Mouse (Mus musculus) midbrain, embryonic 15.5 days (tissue): ENCODE data around the gene 2310022B05Rik. TPM values are rescaled to one million over a fixed set of nuclear protein-coding genes. Genes with fewer than 3 reads are reported as not detected.

Experiments used
- ATAC-seq: fragments of 200-750 bp; cut with Nextera tagmentation; replicated peaks from 2 replicates; pipeline ENCODE4 v1.8.0; 2017; ENCODE audit warnings: moderate TSS enrichment
- H3K27ac ChIP-seq: fragments of 300-500 bp; sonication (generic); 2 replicates; pipeline ENCODE4 v1.5.1; 2015; ENCODE audit warnings: mild to moderate bottlenecking, inconsistent platforms
- H3K27me3 ChIP-seq: fragments of 300-500 bp; sonication (generic); replicated peaks from 2 replicates; pipeline ENCODE4 v1.6.1; 2015; ENCODE audit warnings: inconsistent platforms
- H3K36me3 ChIP-seq: fragments of 300-500 bp; sonication (generic); replicated peaks from 2 replicates; pipeline ENCODE4 v1.6.1; 2015; ENCODE audit warnings: inconsistent platforms
- H3K4me1 ChIP-seq: fragments of 300-500 bp; sonication (generic); 2 replicates; pipeline ENCODE4 v1.6.1; 2015; ENCODE audit warnings: inconsistent platforms
- H3K4me2 ChIP-seq: fragments of 300-500 bp; sonication (generic); 2 replicates; pipeline ENCODE4 v1.6.1; 2015; ENCODE audit warnings: inconsistent platforms, mild to moderate bottlenecking, moderate library complexity
- H3K4me3 ChIP-seq: fragments of 300-500 bp; sonication (generic); 2 replicates; pipeline ENCODE4 v1.5.1; 2015; ENCODE audit warnings: mild to moderate bottlenecking, inconsistent platforms
- H3K9ac ChIP-seq: fragments of 300-500 bp; sonication (generic); 2 replicates; pipeline ENCODE4 v1.6.1; 2015; ENCODE audit warnings: mild to moderate bottlenecking, inconsistent platforms
- H3K9me3 ChIP-seq: fragments of 300-500 bp; sonication (generic); 2 replicates; pipeline ENCODE4 v1.6.1; 2016; ENCODE audit warnings: inconsistent platforms
- WGBS: fragments of 180-500 bp; shearing (Covaris S2); methylation state at CpG from one replicate; pipeline ENCODE4 v1.1.7; 2015; ENCODE audit warnings: mixed read lengths; 5-methylcytosine and 5-hydroxymethylcytosine counted together
- polyA plus RNA-seq: library from polyadenylated mRNA; unstranded; fragments of >200 nt; fragmentation: Nextera tagmentation; extraction: Ambion mirVana; gene quantifications from 2 replicates; pipeline ENCODE4 v1.2.1, GENCODE M21; 2015

The 2310022B05Rik gene
- polyA plus RNA-seq, 1 experiment from 2014 or later, result 21.8 TPM

GRCm38 (mm10) chr8:124681077-124681791, 18.1 kb upstream of the 2310022B05Rik start:
- Histone ChIP-seq H3K4me3 (no peak overlapping the region), H3K4me2 (no peak overlapping the region), H3K9me3 (no peaks in the 10 kb centered on the region), H3K27me3 (no peaks in the 10 kb centered on the region), H3K4me1 (0 out of 2 replicates have a peak, but pooled peaks cover 4% of the 10 kb centered on the region), H3K36me3 (peaks cover 28% of the 10 kb centered on the region), H3K9ac (no peak overlapping the region), H3K27ac (no peak overlapping the region)
- ATAC-seq, result no peak
- WGBS, result 63% methylated on average over 10 of the region's 10 CpGs

- no peak for ATAC-seq
- Histone ChIP-seq H3K36me3 (peaks cover 29% of the 10 kb centered on the region), H3K4me2 (no peak overlapping the region), H3K4me1 (0 out of 2 replicates have a peak, but pooled peaks cover 4% of the 10 kb centered on the region), H3K27ac (no peak overlapping the region), H3K4me3 (no peak overlapping the region), H3K9me3 (no peaks in the 10 kb centered on the region), H3K9ac (no peak overlapping the region), H3K27me3 (no peaks in the 10 kb centered on the region)
- WGBS, result 89% methylated on average over 13 of the region's 13 CpGs
Measured at GRCm38 (mm10) chr8:124678246-124678645, 15.1 kb upstream of the 2310022B05Rik start.

GRCm38 (mm10) chr8:124677486-124677885, 14.3 kb upstream of the 2310022B05Rik start:
- Histone ChIP-seq H3K27ac (peak overlapping the region; percentile 74), H3K9ac (no peak overlapping the region), H3K9me3 (no peaks in the 10 kb centered on the region), H3K27me3 (no peaks in the 10 kb centered on the region), H3K4me2 (no peak overlapping the region), H3K36me3 (peaks cover 31% of the 10 kb centered on the region), H3K4me1 (0 out of 2 replicates have a peak, but pooled peaks cover 4% of the 10 kb centered on the region), H3K4me3 (no peak overlapping the region)
- ATAC-seq, result peak; percentile 76
- 45% methylated on average over 12 of the region's 12 CpGs for WGBS

- H3K4me2 ChIP-seq, result no peak overlapping the region
- H3K4me3 ChIP-seq, result no peak overlapping the region
- 81% methylated on average over 7 of the region's 7 CpGs for WGBS
- no peak for ATAC-seq
- no peak overlapping the region for H3K9ac ChIP-seq
- no peaks in the 10 kb centered on the region for H3K27me3 ChIP-seq
- no peaks in the 10 kb centered on the region for H3K9me3 ChIP-seq
- H3K27ac ChIP-seq, result peak overlapping the region; percentile 74
- 0 out of 2 replicates have a peak, but pooled peaks cover 4% of the 10 kb centered on the region for H3K4me1 ChIP-seq
- H3K36me3 ChIP-seq, result peaks cover 34% of the 10 kb centered on the region
Measured at GRCm38 (mm10) chr8:124677078-124677477, 13.9 kb upstream of the 2310022B05Rik start.

GRCm38 (mm10) chr8:124676661-124677060, 13.5 kb upstream of the 2310022B05Rik start:
- Histone ChIP-seq H3K9ac (no peak overlapping the region), H3K9me3 (no peaks in the 10 kb centered on the region), H3K27me3 (no peaks in the 10 kb centered on the region), H3K4me3 (no peak overlapping the region), H3K27ac (no peak overlapping the region), H3K4me2 (no peak overlapping the region), H3K36me3 (peaks cover 37% of the 10 kb centered on the region), H3K4me1 (0 out of 2 replicates have a peak, but pooled peaks cover 4% of the 10 kb centered on the region)
- 94% methylated on average over 4 of the region's 4 CpGs for WGBS
- ATAC-seq, result no peak

- H3K9me3 ChIP-seq, result no peaks in the 10 kb centered on the region
- WGBS, result 96% methylated on average over 2 of the region's 2 CpGs
- H3K27ac ChIP-seq, result no peak overlapping the region
- H3K9ac ChIP-seq, result no peak overlapping the region
- no peak overlapping the region for H3K4me2 ChIP-seq
- 0 out of 2 replicates have a peak, but pooled peaks cover 1% of the 10 kb centered on the region for H3K4me1 ChIP-seq
- ATAC-seq, result no peak
- H3K4me3 ChIP-seq, result no peak overlapping the region
- peaks cover 28% of the 10 kb centered on the region; the same call in 1 of the 2 replicates for H3K36me3 ChIP-seq
- H3K27me3 ChIP-seq, result no peaks in the 10 kb centered on the region
Measured at GRCm38 (mm10) chr8:124672345-124672744, 9.2 kb upstream of the 2310022B05Rik start.

GRCm38 (mm10) chr8:124668798-124669197, 5.6 kb upstream of the 2310022B05Rik start:
- ATAC-seq, result no peak
- Histone ChIP-seq H3K4me2 (no peak overlapping the region), H3K4me3 (no peak overlapping the region), H3K27me3 (no peaks in the 10 kb centered on the region), H3K9ac (no peak overlapping the region), H3K36me3 (peaks cover 15% of the 10 kb centered on the region; the same call in 1 of the 2 replicates), H3K9me3 (no peaks in the 10 kb centered on the region), H3K27ac (no peak overlapping the region), H3K4me1 (peaks cover under 1% of the 10 kb centered on the region; the same call in 1 of the 2 replicates)
- 75% methylated on average over 3 of the region's 3 CpGs for WGBS

GRCm38 (mm10) chr8:124664414-124664813, 1.2 kb upstream of the 2310022B05Rik start:
- ATAC-seq, result no peak
- H3K4me3 ChIP-seq, result no peak overlapping the region
- WGBS, result 84% methylated on average over 3 of the region's 3 CpGs

GRCm38 (mm10) chr8:124663874-124664230, 683 bp upstream of the 2310022B05Rik start:
- ATAC-seq, result peak; percentile 40; the same call in 1 of the 2 replicates
- H3K9me3 ChIP-seq, result no peaks in the 10 kb centered on the region
- H3K4me2 ChIP-seq, result peak overlapping the region; percentile 55
- H3K4me1 ChIP-seq, result peaks cover 37% of the 10 kb centered on the region
- peak overlapping the region; percentile 92 for H3K9ac ChIP-seq
- H3K27ac ChIP-seq, result peak overlapping the region; percentile 92
- peak overlapping the region; percentile 97 for H3K4me3 ChIP-seq
- no peaks in the 10 kb centered on the region for H3K36me3 ChIP-seq
- H3K27me3 ChIP-seq, result no peaks in the 10 kb centered on the region
- 46% methylated on average over 4 of the region's 4 CpGs for WGBS

More at GRCm38 (mm10) chr8:124664414-124664813, 1.2 kb upstream of the 2310022B05Rik start:
- no peaks in the 10 kb centered on the region for H3K36me3 ChIP-seq
- 0 out of 2 replicates have a peak overlapping the region, but pooled peaks have one; percentile 55 for H3K4me2 ChIP-seq
- H3K9ac ChIP-seq, result no peak overlapping the region
- H3K27me3 ChIP-seq, result no peaks in the 10 kb centered on the region
- H3K9me3 ChIP-seq, result no peaks in the 10 kb centered on the region
- peak overlapping the region; percentile 92; the same call in 1 of the 2 replicates for H3K27ac ChIP-seq
- peaks cover 33% of the 10 kb centered on the region for H3K4me1 ChIP-seq

- no peaks in the 10 kb centered on the region for H3K36me3 ChIP-seq
- no peaks in the 10 kb centered on the region for H3K9me3 ChIP-seq
- H3K4me2 ChIP-seq, result peak overlapping the region; percentile 55
- ATAC-seq, result peak; percentile 40
- peak overlapping the region; percentile 97 for H3K4me3 ChIP-seq
- peak overlapping the region; percentile 92 for H3K9ac ChIP-seq
- under 1% methylated on average over 49 of the region's 49 CpGs for WGBS
- peaks cover 47% of the 10 kb centered on the region for H3K4me1 ChIP-seq
- no peaks in the 10 kb centered on the region for H3K27me3 ChIP-seq
- H3K27ac ChIP-seq, result peak overlapping the region; percentile 92
Measured at GRCm38 (mm10) chr8:124662446-124663111, 590 bp downstream of the 2310022B05Rik start.

- 57% methylated on average over 9 of the region's 9 CpGs for WGBS
- H3K4me1 ChIP-seq, result peaks cover 50% of the 10 kb centered on the region
Measured at GRCm38 (mm10) chr8:124661781-124662180, 1.4 kb downstream of the 2310022B05Rik start.

GRCm38 (mm10) chr8:124658415-124658814, 4.8 kb downstream of the 2310022B05Rik start:
- no peak for ATAC-seq
- no peaks in the 10 kb centered on the region for H3K9me3 ChIP-seq
- no peak overlapping the region for H3K27ac ChIP-seq
- H3K27me3 ChIP-seq, result no peaks in the 10 kb centered on the region
- peaks cover 50% of the 10 kb centered on the region for H3K4me1 ChIP-seq
- no peak overlapping the region for H3K9ac ChIP-seq
- no peaks in the 10 kb centered on the region for H3K36me3 ChIP-seq
- WGBS, result 46% methylated on average over 2 of the region's 2 CpGs
- H3K4me2 ChIP-seq, result no peak overlapping the region
- no peak overlapping the region for H3K4me3 ChIP-seq

More at GRCm38 (mm10) chr8:124661781-124662180, 1.4 kb downstream of the 2310022B05Rik start:
- H3K27ac ChIP-seq, result no peak overlapping the region
- no peaks in the 10 kb centered on the region for H3K36me3 ChIP-seq
- H3K27me3 ChIP-seq, result no peaks in the 10 kb centered on the region
- H3K4me2 ChIP-seq, result peak overlapping the region; percentile 55
- ATAC-seq, result no peak
- H3K9ac ChIP-seq, result peak overlapping the region; percentile 92
- peak overlapping the region; percentile 97 for H3K4me3 ChIP-seq
- H3K9me3 ChIP-seq, result no peaks in the 10 kb centered on the region
